Mouse (Mus musculus) left cerebral cortex, postnatal 10 days (tissue): ENCODE measurements around the gene Atp6v0a1. TPM values are rescaled to one million over a fixed set of nuclear protein-coding genes. Genes with fewer than 3 reads are reported as not detected.
A peak's percentile ranks its signal among the peaks of the same experiment; 100 is the strongest.
"Not testable (repeated sequence)": the region's sequence is repeated elsewhere in the genome, so short reads cannot be mapped to it uniquely, and the experiment has no call there.

ENCODE experiments used
- DNase-seq, 2 experiments: peaks; one replicate each; pipeline ENCODE4 v3.0.0; 2021 to 2022; ENCODE audit warnings: low spot score in 2 of 2, mixed read lengths in 1 of 2; ENCODE audit errors: extremely low spot score in 1 of 2
- intact Hi-C: fragments of 180-260 bp; cut with DNase I; formaldehyde crosslinking; loops from one replicate; pipeline ENCODE4 v1.15.1; 2025
- total RNA-seq, 2 experiments: library from RNA; stranded (reverse); gene quantifications; 2 replicates each; pipeline ENCODE4 v1.2.3; 2021

Atp6v0a1 gene
- total RNA-seq, 2 experiments from 2014 or later = 435 to 454 TPM

DNA sequence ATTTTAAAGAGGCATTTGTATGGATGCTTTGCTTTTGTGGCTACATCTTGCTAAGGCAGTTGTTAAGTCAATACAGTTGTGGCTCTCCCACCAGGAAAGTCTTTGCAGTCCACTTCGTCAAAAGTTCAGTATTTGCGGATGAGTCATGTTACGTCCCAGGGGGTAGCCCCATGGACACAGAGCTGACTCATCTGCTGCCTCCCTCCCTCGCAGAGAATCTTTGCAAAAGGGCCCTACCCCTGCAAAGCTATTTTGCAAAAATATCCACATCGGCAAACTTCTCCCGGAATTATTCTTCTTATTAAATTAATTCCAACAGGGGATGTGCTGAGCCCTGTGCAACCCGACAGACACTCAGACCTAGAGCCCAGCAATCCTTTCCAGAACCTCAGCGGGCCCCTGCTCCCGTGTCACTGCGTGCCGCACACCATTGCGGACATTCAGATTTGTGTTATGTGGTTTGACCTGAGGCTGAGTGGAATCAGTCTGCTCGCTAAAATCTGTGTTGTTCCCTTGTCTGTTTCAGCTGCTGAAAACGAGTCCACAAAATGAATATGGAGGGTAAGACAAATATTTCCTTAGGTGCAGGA, 34.8 kb upstream of the Atp6v0a1 start:
- intact Hi-C loops = no loop called here
- DNase-seq = no peak

DNA sequence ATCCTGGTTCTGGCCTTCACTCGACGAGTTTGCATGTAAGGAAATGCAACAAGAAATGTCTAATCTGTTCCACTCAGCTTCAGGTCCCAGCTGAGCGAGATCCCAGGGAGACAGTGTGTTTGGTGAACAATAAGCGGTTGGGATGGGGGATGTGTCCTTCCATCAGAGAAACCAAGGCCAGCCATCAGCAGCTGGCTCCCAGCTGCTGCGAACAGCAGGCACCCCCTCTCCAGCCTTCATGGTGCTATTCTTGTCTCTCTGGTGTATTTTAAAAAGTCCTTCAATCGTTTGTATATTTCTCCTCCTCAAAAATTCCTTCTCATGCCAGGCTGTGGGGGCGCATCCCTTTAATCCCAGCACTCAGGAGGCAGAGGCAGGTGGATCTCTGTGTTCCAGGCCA, 34.0 kb upstream of the Atp6v0a1 start:
- DNase-seq = no peak
- intact Hi-C loops = no loop called here

DNA sequence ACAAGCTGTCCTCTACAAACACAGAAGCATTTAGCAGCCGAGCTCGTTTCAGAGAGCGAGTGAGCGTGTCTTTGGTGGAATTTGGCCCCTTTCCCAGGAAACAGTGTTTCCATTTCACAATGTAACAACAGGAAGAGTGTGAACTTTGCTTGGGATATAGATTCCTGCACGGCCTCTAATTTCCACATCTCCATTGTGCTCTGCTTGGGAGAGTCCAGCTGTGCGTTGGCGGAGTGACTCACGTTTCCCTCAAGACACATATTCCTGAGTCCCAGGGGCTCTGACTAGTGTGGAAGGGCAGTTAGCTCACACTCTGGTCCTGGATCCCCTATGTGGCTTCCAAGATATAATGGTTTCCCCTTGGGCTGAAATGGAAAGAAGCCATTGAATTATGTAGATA, 29.4 kb upstream of the Atp6v0a1 start:
- peak in 1 of 2 experiments; percentile 65 for DNase-seq
- intact Hi-C loops = loop anchor here (10.0 kb wide), 1 partner anchor 195 kb away; the partner anchor contains the start of genes Ccr10, Cntnap1 and Plekhh3

DNA sequence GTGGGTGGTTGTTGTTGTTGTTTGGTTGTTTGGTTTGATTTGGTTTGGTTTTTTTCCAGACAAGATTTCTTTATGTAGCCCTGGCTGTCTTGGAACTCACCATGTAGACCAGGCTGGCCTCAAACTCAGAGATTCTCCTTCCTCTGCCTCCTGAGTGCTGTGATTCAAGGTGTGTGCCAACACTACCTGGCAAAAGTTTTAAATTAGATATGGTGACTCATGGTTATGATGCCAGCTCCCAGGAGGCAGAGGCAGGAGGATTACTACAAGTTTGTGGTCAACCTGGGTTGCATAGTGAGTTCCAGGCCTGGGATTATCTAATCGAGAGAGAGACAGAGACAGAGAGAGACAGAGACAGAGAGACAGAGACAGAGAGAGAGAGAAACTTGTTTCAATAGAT, 28.8 kb upstream of the Atp6v0a1 start:
- no peak for DNase-seq
- intact Hi-C loops = loop anchor here (10.0 kb wide), 1 partner anchor 194 kb away; the partner anchor contains the start of genes Ccr10, Cntnap1 and Plekhh3

DNA sequence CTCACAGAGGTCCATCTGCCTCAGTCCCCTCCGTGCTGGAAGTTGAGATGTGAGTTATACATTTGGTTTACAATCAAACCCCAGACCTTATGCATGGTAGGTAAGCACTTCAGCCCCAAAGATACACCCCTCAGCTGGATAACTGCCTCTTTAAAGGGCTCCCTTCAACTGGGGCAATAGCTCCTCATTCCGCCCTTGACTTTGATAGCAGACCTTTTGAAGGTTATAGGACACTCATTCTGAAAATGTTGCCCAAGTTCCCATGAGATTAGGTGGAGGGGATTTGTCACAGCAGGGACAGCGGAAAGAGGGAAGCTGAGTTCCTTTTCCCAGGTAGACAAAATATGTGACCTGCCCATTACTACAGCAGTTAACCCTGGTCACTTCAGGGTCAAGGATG, 28.0 kb upstream of the Atp6v0a1 start:
- DNase-seq = no peak
- intact Hi-C loops = loop anchor here (10.0 kb wide), 1 partner anchor 194 kb away; the partner anchor contains the start of genes Ccr10, Cntnap1 and Plekhh3

DNA sequence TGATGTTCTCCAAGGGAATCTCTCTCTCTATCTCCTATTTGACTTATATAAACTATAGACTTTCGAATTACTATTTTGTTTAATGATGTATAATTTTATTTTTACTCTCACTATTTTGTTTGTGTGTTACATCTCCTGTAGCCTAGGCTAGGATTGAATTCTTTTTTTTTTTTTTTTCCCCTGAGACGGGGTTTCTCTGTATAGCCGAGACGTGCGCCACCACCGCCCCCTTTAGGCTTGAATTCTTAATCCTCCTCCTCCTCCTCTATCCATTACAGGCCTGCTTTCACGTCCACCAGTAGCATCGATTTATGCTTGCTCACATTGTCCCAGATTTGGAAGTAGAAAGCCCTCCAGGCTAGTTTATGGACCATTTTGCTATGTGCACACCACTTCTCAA, 27.2 kb upstream of the Atp6v0a1 start:
- DNase-seq = no peak
- intact Hi-C loops = loop anchor here (2.0 to 10.0 kb wide), 2 partner anchors 85 to 193 kb away; partner anchors contain the start of genes Ccr10, Cntnap1 and Plekhh3

DNA sequence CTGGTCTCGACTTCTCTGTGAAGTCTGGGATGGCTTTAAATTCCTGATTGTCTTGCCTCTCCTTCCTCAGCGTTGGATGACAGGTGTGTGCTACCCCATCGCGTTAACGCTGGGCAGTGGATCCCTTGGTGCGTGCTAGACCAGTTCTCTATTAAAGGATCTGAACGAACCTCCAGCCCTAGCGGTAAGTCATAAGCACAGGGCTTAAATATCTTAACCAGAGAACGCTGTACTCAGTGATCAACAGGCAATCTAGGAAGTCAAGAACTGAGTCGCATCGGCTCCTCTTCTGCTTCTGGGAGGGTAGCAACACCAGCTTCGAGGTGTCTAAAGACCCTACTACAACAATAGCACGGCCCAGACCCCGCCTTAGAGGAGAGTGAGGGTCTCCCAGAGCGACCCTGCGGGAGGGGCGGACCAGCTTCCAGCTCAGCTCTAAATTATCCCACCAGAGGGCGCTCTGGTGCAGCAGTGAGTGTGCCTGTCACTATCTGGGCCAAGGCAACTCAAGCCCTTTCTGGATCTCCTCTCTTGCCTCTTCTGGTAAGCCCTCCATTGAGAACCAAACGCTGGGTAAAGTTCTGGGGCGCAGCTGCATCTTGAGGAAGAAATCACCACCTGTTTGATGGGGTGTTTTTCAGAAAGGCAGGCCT, 26.0 kb upstream of the Atp6v0a1 start:
- peak; percentile 59 to 84 for DNase-seq
- intact Hi-C loops = loop anchor here (2.0 to 10.0 kb wide), 2 partner anchors 84 to 192 kb away; partner anchors contain the start of genes Ccr10, Cntnap1 and Plekhh3

DNA sequence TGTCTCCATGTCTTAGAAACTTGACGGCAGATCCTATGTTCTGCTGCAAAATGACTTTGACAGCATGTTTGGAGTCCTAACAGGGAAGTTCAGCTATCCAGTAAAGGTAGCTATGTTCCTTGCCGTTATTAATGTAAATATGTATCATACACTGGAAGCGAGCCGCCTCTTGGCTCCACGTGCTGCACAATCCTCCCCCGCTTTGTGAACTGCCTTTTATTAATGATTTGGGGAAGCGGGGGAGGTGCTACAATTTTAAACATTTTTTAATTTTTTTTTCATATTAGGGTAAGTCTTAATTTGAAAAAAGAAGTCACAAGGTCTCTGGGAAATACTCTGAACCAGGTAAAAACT, 25.5 kb upstream of the Atp6v0a1 start:
- intact Hi-C loops = loop anchor here (2.0 to 10.0 kb wide), 2 partner anchors 83 to 191 kb away; partner anchors contain the start of genes Ccr10, Cntnap1 and Plekhh3
- DNase-seq = no peak

DNA sequence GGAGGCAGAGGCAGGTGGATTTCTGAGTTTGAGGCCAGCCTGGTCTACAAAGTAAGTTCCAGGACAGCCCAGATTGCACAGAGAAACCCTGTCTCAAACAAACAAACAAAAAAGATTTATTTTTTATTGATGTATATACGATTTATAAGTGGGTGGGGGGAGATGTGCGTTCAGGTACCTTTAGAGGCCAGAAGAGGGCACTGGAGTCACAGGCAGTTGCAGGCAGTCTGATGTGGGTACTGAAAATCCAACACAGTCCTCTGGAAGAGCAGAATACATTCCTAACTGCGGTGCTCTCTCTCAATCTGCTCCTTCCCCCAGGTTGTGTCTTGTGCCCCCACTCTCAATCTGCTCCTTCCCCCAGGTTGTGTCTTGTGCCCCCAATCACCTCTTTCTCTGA, 23.6 kb upstream of the Atp6v0a1 start:
- no peak for DNase-seq
- intact Hi-C loops = loop anchor here (10.0 kb wide), 1 partner anchor 189 kb away; the partner anchor contains the start of genes Ccr10, Cntnap1 and Plekhh3

DNA sequence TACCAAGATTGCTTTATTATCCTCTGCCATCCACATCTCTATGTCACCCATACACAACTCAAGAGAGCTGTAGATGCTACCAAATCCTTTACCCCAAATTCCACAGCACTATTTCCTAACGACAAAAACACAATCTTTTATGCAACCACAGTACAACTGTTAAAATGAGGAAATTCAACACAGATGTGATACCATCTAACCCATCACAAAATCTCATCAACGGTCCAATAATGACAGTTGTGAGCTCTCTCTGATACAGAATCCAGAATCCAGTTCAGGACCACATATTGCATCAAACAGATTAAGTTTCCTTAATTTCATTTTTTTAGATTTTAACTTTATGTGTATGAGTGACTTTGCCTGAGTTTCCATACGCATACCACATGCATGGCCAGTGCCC, 20.6 kb upstream of the Atp6v0a1 start:
- intact Hi-C loops = loop anchor here (10.0 kb wide), 1 partner anchor 186 kb away; the partner anchor contains the start of genes Ccr10, Cntnap1 and Plekhh3

DNA sequence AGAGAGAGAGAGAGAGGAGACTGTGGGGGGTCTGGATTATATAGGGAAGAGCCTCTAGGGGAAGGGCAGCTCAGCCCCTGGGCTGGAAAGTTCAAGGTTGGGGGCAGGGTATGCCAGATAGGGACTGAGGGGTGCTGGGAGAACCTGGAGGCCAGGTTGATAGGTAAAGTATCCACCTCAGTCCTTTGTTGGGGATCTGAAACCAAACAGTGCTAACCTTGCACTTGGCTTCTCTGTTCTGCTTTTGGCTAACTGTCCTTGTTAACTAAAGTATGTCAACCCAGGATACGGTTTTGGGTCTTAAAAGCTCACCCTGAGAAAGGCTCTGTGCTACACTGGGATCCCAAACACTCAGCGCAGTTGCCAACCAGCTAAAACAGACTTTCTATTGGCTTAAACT, 19.6 kb upstream of the Atp6v0a1 start:
- intact Hi-C loops = loop anchor here (10.0 kb wide), 1 partner anchor 185 kb away; the partner anchor contains the start of genes Ccr10, Cntnap1 and Plekhh3
- no peak for DNase-seq

More for the DNA sequence above, 20.6 kb upstream of the Atp6v0a1 start:
- DNase-seq = no peak

DNA sequence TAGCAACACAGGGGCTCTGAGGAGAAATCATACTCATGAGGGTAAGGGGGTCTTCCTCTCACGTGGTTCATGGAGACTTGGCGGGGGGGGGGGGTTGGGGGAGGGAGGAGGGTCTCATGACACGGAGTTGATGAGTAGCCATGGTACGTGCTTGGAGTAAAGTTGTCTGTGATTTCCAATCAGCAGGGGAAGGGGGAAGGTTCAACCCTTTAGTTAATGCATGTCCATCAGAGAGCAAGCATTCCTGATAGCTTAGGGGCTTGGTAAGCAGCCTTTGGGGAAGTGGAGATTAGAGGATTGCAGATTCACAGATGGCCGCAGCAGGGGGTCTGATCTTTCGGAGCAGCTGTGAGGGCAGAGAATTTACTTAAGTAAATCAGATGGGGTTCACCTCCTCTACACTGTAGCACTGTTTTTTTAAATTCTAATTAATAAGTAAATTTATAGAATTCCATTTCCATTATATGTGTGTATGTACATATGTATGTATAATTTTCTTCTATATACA, 18.2 kb upstream of the Atp6v0a1 start:
- intact Hi-C loops = no loop called here
- DNase-seq = peak in 1 of 2 experiments; percentile 47

DNA sequence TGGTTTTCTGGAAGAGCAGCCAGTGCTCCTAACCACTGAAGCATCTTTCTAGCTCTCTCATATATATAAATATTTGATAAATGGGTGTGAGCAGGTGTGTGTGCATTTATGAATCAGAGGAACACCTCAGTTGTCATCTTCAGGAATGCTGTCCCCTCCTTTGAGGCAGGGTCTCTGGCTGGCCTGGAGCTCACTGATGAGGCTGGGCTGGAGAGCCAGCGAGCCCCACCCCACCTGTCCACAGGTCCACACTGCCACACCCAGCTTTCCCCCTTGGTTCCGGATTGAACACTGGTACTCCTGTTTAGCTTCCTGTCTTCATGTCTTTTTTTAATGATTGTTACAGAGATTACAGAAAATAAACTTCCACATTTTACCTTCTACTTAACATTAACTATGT, 15.8 kb upstream of the Atp6v0a1 start:
- DNase-seq = no peak
- intact Hi-C loops = no loop called here

DNA sequence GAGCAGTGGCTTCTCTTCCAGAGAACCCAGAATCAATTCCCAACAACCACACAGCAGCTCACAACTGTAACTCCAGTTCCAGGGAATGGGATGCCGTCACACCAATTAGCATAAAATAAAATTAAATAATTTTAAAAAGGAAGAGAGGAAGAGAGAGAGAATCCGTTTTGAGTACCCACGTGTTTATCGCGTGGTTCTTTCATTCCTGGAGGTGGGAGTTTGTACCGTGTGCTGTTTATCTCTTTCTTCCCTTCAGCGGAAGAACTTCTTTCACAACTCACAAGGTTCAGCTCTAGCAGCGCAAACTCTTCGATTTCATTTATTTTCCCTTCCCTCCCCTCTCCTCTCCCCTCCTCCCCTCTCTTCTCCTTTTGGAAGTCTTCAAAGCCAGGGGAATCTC, 15.0 kb upstream of the Atp6v0a1 start:
- DNase-seq = no peak
- intact Hi-C loops = no loop called here

DNA sequence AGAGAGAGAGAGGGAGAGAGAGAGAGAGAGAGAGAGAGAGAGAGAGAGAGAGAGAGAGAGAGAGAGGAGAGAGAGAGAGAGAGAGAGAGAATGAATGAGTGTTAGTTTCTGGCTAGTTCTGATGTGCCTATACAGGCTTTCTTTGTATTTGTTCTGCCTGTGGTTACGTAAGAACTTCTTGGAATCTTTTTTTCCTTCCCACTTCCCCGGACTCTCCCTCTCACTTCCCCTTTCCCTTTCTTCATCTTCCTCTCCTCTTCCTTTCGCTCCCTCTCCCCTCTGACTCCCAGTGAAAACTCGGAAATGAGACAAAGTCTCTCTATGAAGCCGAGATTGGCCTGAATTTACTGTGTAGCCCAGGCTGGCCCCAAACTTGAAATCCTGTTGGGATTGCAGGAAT, 14.6 kb upstream of the Atp6v0a1 start:
- intact Hi-C loops = no loop called here

DNA sequence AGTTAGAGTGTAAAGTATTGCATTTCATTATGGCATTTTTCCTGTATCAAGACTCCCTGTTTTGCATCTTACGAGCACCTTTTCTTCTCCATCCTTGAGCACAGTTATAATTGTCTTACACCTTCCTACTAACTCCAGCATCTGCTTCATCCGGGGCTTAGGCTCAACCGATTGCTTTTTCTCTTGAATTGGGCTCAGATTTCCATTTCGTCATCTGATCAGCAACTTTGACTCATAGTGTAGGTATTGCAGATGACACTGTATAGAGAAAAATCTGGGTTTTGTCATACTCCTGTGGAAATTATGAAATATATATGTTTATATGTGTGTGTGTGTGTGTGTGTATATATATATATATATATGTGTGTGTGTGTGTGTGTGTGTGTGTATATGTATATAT, 12.8 kb upstream of the Atp6v0a1 start:
- intact Hi-C loops = no loop called here
- no peak for DNase-seq

More for the DNA sequence above, 14.6 kb upstream of the Atp6v0a1 start:
- no peak for DNase-seq

DNA sequence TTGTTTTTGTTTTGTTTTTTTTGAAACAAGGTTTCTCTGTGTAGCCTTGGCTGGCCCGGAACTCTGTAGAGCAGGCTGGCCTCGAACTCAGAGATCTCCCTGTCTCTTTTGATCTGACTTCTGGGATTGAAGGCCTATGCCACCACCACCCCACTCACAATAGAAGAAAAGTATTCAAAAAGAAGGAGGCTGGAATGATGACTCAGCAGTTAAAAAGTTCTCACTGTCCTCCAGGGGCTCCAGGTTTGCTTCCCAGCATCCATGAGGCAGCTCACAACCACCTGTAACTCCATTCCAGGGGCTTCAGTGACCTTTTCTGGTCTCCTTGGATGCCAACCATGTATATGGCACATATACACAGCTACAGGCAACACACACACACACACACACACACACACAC, 10.4 kb upstream of the Atp6v0a1 start:
- intact Hi-C loops = no loop called here
- no peak for DNase-seq

DNA sequence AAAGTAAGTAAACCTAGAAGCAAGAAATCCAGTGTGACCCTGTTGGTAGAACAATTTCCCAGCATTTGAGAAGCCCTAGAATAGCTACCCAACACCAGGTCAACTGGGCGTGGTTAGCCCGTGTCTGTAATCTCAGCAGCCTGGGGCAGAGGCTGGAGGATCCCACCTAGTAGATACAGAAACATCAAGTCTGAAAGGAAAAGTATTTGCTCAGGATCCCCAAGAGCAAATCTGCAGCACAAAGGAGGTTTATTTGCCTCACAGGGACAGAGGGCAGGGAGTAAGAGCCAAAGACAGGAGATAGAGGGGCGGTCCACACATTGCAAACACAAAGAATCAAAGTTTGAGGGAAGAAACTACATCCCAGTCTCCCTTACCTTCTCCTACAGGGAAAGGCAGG, 10.0 kb upstream of the Atp6v0a1 start:
- intact Hi-C loops = no loop called here
- DNase-seq = no peak

DNA sequence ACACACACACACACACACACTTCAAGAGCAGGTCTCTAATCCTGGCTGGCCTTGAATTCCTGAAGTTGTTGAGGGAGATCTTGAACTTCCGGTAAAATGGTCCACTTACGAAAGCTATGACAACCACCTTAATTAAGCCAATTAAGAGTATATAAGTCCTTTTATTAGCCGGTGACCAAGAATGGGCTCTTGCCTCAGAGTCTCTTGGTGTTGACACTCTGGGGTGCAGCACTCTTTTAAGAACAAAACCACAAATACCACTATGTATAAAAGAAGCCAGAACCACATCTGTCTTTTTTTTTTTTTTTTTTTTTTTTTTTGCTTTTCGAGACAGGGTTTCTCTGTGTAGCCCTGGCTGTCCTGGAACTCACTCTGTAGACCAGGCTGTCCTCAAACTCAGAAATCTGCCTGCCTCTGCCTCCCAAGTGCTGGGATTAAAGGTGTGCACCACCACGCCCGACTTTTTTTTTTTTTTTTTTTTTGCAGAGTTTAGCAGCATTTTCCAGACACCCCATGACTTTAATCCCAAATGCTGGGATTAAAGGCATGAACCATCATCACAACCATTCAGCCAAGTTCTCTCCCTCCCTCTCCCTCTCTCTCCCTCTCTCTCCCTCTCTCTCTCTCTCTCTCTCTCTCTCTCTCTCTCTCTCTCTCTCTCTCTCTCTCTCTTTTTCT, 7.2 kb upstream of the Atp6v0a1 start:
- DNase-seq, intact Hi-C loops: not testable (repeated sequence)
